Mouse (Mus musculus): ENCODE data around the gene Dalrd3. TPM values are rescaled to one million over a fixed set of nuclear protein-coding genes. Genes with fewer than 3 reads are reported as not detected.
A peak's percentile ranks its signal among the peaks of the same experiment; 100 is the strongest.

Dalrd3 gene
- polyA plus RNA-seq, 1 experiment from 2014 or later, result 351 TPM

DNA sequence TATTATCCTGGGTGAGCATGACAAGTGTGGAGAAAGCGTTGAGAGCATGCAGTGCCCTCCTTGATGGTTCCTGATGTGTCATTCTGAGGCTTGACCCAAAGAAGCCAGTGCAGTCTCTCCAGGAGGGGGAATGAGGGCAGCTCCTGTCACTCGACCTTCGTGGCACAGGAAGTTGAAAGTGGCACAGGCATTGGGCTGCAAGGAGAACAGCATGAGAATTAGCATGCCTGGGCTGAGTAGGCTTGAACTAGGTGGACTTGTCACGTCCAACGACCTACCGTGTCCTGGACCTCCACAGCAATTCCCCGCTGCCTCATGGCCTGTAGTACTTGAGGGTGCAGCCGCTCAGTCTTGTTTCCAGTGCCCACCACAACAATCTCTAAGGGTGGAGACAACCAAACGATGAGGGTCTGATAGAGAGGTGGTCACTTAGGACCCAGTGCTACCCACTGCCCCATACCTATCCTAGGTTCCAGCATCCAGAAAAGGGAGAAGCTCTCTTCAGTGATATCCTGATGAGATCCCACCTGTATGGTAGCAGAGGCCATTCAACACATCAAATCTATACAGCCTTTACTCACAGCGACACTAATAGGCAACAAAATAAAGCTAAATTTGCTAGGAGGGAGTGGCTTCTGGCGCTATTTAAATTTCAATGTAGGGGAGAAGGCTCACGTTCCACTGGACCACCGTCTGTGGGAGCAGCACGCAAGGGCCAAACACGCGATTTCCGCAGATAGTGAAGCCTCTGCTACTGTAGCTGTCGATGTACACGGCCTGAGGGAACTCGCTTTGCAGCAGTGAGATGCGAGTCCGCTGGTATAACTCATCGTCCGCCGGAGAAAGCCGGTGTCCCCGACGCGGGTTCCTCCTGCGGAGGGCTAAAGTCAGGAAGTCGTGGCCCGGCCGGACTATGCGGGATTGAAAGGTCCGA, 3.5 kb upstream of the Dalrd3 start:
- WGBS, result 10% methylated on average over 35 of the region's 35 CpGs
- peaks cover 36% of the 10 kb centered on the region for H3K36me3 ChIP-seq (replicated peaks)
- H3K9me3 ChIP-seq, result no peaks in the 10 kb centered on the region
- peak overlapping the region; percentile 94 for H3K4me2 ChIP-seq
- ATAC-seq (replicated peaks), result no peak
- H3K4me3 ChIP-seq, result peak overlapping the region; percentile 67
- peaks cover 60% of the 10 kb centered on the region for H3K4me1 ChIP-seq
- peak overlapping the region; percentile 96 for H3K27ac ChIP-seq
- peak overlapping the region; percentile 76 for H3K9ac ChIP-seq
- H3K27me3 ChIP-seq (replicated peaks), result no peaks in the 10 kb centered on the region

DNA sequence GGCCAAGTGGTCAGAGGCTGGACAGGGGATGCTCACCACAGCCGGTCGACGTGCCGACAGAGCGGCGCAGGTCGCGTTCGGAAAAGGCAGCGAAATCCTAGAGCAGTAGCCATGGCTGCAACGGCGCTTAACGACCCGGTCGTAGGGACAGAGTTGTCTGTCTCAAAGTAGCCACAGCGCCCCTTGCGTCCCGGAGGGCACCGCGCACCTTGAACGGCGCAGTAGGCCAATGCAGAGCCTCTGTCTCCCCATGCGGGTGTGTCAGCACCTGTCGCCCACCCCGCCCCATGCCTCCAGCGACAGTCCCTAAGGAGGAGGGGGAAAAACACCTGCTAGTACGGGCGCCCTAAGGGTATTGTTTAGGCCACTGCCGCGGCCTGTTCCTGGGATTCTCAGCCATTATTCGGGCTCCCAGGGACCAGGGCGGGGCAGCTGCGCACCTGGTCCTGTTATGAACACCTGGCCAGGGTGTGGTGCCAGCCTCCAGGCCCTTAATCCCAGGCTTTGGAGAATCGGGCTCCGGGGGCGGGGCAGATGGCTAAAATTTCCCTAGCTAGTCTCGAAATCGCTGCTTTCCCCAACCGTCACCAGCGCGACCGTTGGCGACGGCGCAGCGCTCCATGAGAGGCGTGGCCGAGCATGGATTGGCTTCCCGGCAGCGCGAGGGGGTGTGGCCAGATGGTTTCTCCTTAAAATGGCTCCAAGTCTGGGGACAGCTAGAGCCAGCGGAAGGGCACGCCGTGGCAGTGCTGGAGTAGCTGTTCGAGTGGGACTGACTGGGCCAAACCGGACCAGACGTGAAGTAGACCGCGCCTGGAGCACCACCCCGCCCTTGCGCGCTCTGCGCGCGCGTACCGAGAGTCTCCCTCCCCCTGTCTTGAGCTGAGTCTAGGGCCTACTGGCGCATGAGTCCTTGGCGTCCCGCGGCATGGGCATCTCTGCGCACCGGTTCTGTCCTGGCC, 2.6 kb upstream of the Dalrd3 start, which contains the start of gene Ndufaf3:
TSS of gene Ndufaf3 (minus strand) at position 620 of the 962 bp plus-strand sequence.
- H3K27ac ChIP-seq, result peak within 1 kb of the TSS; percentile 96
- peak within 1 kb of the TSS; percentile 67 for H3K4me3 ChIP-seq
- peak within 1 kb of the TSS; percentile 76 for H3K9ac ChIP-seq
- under 1% methylated on average over 73 of the region's 73 CpGs for WGBS
- peak within 1 kb of the TSS; percentile 94 for H3K4me2 ChIP-seq
- H3K36me3 ChIP-seq (replicated peaks), result peaks cover 45% of the 10 kb centered on the region
- no peaks in the 10 kb centered on the region for H3K27me3 ChIP-seq (replicated peaks)
- peak; percentile 90 for ATAC-seq (replicated peaks)
- H3K9me3 ChIP-seq, result no peaks in the 10 kb centered on the region
- peaks cover 52% of the 10 kb centered on the region for H3K4me1 ChIP-seq

DNA sequence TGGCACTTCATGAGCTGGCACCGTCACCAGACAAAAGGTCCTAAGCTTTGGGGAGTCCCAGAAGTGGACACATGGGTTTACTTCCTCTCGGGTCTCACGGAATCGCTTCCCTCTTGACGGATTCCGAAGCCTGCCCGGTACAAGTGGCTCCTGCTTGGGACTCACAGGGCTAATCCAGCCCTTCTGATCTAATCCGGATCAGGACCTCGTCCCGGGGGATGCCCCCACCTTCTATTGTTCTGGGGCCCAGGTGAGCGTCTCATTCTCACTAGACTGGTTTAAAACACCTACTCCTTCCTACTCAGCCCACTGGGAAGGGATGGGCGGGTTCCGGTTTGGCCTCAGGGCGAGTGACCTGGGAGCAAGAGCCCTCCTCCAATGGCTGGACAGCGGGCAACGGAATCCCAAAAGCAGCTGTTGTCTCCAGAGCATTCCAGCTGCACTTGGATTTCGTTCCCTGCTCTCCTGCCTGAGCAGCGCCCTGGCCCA, 1.7 kb upstream of the Dalrd3 start:
- Histone ChIP-seq H3K4me2 (peak overlapping the region; percentile 94), H3K9ac (peak overlapping the region; percentile 76), H3K27me3 (replicated peaks) (no peaks in the 10 kb centered on the region), H3K9me3 (no peaks in the 10 kb centered on the region), H3K4me3 (peak overlapping the region; percentile 67), H3K4me1 (peaks cover 48% of the 10 kb centered on the region), H3K36me3 (replicated peaks) (peaks cover 49% of the 10 kb centered on the region), H3K27ac (peak overlapping the region; percentile 96)
- ATAC-seq (replicated peaks), result no peak
- WGBS, result 9% methylated on average over 18 of the region's 18 CpGs

DNA sequence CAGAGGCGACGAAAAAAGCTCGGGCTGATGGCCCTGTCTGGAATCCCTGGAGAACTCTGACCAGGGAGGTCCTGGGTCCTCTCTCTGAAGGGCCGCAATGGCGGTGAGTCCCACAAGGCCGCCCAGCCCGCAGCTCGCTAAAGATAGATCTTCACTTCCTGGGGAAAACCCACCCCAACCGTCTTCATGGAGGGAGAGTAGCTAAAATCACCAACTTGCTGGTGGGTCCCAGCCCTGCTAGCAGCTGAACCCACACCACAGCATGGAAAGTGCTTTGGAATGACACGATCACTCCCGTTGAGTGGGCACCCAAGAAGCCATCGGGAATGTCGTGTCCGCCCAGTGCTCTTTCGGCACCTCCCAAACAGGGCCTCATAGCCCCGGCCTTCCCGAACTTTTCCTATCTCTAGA, 1.2 kb upstream of the Dalrd3 start:
- peak overlapping the region; percentile 94 for H3K4me2 ChIP-seq
- H3K27ac ChIP-seq, result no peak overlapping the region
- no peak overlapping the region for H3K9ac ChIP-seq
- H3K4me1 ChIP-seq, result peaks cover 51% of the 10 kb centered on the region
- H3K9me3 ChIP-seq, result no peaks in the 10 kb centered on the region
- WGBS, result 81% methylated on average over 17 of the region's 17 CpGs
- no peak for ATAC-seq (replicated peaks)
- H3K27me3 ChIP-seq (replicated peaks), result no peaks in the 10 kb centered on the region
- peak overlapping the region; percentile 67 for H3K4me3 ChIP-seq
- peaks cover 51% of the 10 kb centered on the region for H3K36me3 ChIP-seq (replicated peaks)

DNA sequence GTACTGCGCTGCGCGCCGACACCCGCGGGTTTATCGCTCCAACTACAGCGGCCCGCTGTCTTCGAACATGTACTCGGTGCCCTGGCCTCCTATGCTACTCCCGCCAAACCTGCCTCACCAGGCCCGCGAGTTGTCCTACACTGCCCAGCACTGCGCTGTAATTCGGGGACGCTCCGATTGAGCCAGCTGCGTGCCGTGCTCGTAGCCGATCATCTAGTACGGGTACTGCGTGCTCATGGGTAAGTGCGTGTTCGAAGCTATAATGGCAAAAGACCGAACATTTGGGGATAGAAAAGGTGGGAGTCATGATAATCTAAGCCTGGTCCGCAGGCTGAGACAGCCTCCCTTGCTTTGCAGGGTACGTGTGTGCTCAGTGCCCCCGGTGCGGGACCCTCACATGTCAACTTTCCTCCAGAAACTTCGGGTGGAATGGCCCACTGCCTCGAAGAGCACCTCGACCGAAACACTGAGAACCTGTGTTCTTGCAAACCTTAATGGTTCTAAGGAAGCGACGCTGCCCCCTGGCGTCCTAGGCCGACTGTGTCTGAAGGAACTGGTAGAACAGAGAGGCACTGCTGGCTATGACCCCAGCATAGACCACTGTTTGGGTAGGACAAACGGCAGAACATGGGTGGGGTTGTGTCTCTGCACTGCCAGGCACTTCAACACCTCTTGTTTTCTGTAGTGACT, 666 bp downstream of the Dalrd3 start:
- H3K4me1 ChIP-seq, result peaks cover 67% of the 10 kb centered on the region
- no peak; the same call in none of the 2 replicates for ATAC-seq (replicated peaks)
- peak overlapping the region; percentile 58 for H3K9ac ChIP-seq
- 2% methylated on average over 40 of the region's 40 CpGs for WGBS
- peaks cover 37% of the 10 kb centered on the region for H3K36me3 ChIP-seq (replicated peaks)
- peak overlapping the region; percentile 62 for H3K4me3 ChIP-seq
- no peaks in the 10 kb centered on the region for H3K9me3 ChIP-seq
- no peaks in the 10 kb centered on the region for H3K27me3 ChIP-seq (replicated peaks)
- peak overlapping the region; percentile 98 for H3K4me2 ChIP-seq
- peak overlapping the region; percentile 75 for H3K27ac ChIP-seq

DNA sequence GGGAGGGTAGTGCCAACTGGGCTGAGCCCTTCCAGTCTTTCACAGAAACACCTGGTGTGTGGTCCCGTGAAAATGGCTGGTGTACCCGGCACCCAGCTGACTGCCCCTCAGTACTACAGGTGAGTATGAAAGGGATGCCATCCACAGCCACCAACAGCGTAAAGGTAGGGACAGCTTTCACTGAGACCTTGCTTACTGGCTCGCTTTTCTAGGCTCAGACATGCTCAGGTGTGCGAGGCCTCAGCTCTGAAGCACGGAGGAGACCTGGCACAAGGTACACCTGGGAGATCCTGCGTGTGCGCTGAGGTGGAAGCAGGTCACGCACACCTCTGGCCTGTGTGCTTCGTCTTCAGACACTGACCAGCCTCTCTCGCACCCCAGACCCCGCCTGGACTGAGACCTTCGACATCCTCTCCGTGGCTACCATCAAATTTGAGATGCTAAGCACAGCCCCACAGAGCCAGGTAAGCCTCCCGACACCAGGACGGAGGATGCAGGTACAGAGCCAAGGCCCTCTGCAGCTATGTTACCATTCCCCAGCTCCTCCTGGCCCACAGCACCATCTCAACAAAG, 1.8 kb downstream of the Dalrd3 start:
- Histone ChIP-seq H3K4me3 (no peak overlapping the region), H3K27me3 (replicated peaks) (no peaks in the 10 kb centered on the region), H3K9ac (no peak overlapping the region), H3K9me3 (no peaks in the 10 kb centered on the region), H3K4me1 (peaks cover 67% of the 10 kb centered on the region), H3K4me2 (no peak overlapping the region), H3K27ac (no peak overlapping the region), H3K36me3 (replicated peaks) (peaks cover 29% of the 10 kb centered on the region)
- 93% methylated on average over 16 of the region's 16 CpGs for WGBS
- no peak for ATAC-seq (replicated peaks)

DNA sequence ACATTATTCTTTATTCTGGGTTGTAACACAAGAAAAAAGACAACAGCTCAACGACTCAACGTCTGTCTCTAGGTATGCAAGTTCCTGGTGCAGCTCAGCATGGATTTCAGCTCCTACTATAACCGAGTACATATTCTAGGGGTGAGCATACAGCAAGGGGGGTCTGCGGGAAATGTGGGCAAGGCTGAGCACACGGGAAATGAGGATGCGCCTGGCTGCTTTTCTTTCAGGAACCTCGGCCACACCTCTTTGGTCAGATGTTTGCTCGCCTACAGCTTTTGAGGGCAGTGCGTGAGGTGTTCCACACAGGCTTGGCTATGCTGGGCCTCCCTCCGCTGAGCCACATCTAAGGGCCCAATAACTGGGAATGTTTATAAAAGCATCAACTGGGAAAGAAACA, 2.6 kb downstream of the Dalrd3 start:
- Histone ChIP-seq H3K4me1 (peaks cover 76% of the 10 kb centered on the region), H3K36me3 (replicated peaks) (peaks cover 29% of the 10 kb centered on the region)
- 81% methylated on average over 10 of the region's 10 CpGs for WGBS

DNA sequence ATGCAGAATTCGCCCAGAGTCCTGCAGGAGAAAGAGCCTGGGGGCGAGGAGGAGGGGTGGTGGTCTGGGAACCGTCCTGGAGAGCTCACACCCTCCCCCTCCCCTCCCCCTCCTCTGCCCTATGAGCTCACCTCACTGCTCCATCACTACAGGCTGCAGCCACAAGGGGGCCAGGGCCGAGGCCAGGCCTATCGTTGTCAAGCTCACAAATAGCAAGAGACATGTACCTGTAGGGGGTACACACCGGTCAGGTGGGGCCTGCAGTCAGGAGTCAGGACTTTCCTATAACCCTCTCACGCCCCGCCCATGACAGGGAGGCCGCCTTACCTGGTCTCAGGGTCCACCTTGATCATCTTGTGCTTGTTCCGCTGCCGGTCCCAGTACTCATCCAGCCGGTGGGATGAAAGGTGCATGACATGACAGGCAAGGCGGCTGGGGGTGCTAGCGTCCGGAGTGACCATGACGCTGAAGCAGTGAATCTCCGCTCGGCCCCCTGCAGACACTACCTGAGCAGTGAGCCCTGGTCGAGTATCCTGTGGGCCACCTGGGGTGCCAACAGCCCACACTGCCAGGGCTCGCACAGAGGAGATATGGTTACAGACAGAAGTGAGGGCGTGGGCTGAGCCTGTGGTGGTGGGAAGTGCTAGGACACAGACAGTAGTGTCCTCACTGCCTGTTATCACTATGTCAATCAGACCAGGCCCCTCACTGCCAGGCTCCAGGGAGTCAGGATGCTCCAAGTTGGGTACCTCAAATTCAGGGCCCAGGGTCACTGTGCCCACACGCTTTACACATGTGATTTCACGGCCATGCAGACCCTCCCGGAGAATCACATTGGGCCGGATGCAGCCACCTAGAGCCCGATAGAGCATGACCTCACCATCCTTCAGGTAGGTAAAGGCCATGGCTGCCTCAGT, 4.3 kb downstream of the Dalrd3 start:
- Histone ChIP-seq H3K4me3 (no peak overlapping the region), H3K9ac (no peak overlapping the region), H3K27ac (no peak overlapping the region), H3K36me3 (replicated peaks) (peaks cover 29% of the 10 kb centered on the region), H3K9me3 (no peaks in the 10 kb centered on the region), H3K4me2 (peak overlapping the region; percentile 72; the same call in 1 of the 2 replicates), H3K4me1 (peaks cover 67% of the 10 kb centered on the region), H3K27me3 (replicated peaks) (no peaks in the 10 kb centered on the region)
- ATAC-seq (replicated peaks), result no peak
- WGBS, result 50% methylated on average over 26 of the region's 26 CpGs

More for the DNA sequence above, 2.6 kb downstream of the Dalrd3 start:
- Histone ChIP-seq H3K27me3 (replicated peaks) (no peaks in the 10 kb centered on the region), H3K4me2 (no peak overlapping the region), H3K9ac (no peak overlapping the region), H3K27ac (no peak overlapping the region), H3K9me3 (no peaks in the 10 kb centered on the region), H3K4me3 (no peak overlapping the region)
- ATAC-seq (replicated peaks), result no peak

DNA sequence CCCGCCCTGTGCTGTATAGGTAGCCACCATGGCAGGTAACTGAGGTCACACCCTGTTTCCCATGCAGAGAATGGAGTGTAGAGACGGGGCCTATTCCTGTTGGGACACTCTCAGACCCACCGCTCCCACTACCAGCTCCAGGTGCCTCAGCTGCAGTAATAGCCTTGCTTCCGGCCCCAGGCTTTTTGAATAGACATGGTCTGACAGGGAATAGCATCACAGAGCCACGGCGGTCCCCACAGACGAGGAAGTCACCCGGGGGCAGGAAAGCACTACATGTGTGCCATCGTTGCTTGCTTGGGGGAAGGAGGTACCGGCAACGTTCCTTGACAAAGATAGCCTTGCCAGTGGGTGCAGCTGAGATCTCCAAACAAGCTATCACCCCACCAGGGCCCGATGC, 5.2 kb downstream of the Dalrd3 start:
- Histone ChIP-seq H3K9ac (no peak overlapping the region), H3K36me3 (replicated peaks) (peaks cover 29% of the 10 kb centered on the region), H3K4me2 (peak overlapping the region; percentile 72; the same call in 1 of the 2 replicates), H3K4me3 (no peak overlapping the region), H3K27me3 (replicated peaks) (no peaks in the 10 kb centered on the region), H3K9me3 (no peaks in the 10 kb centered on the region), H3K4me1 (peaks cover 69% of the 10 kb centered on the region), H3K27ac (no peak overlapping the region)
- no peak for ATAC-seq (replicated peaks)
- 87% methylated on average over 12 of the region's 12 CpGs for whole genome bisulfite sequencing
